Mouse (Mus musculus) embryonic fibroblast, embryonic 13.5 days (primary cell): ENCODE data around the gene Pax7.

Experiments
- CTCF ChIP-seq: IDR thresholded peaks from 2 replicates; pipeline ENCODE4 v1.5.1; 2011; ENCODE audit warnings: mild to moderate bottlenecking, control low read depth, low read length, moderate library complexity, borderline replicate concordance; ENCODE audit not compliant: insufficient read depth
- POLR2A ChIP-seq: IDR thresholded peaks from 2 replicates; pipeline ENCODE4 v1.6.1; 2011; ENCODE audit warnings: low read depth, mild to moderate bottlenecking, control low read depth, low read length, moderate library complexity

GRCm38 (mm10) chr4:139761911-139762310 is 71.4 kb downstream of the Pax7 start:
- no peak for TF ChIP-seq CTCF
- TF ChIP-seq POLR2A = no peak
